ENCODE assay signal across 16 mouse cellular contexts in the genomic region with DNA sequence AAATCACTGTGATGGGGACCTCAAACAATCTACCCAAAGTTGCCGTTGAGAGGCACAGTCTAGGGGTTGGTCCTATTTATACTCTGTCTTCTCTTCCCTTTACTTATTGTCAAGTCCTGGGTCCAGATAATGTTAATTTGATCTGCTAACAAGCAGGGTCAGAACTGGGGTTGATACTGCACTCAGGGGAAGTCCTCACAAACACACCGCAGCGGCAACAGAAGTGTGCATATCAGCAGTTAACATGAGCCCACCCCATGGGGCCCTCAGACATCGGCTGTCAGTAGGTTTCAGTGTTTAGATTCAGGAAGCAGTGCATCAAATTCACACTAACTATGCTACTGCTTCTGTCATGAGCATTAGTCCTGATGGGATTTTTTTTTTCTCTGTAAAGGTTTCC.
DNase-seq lines count a peak whose midpoint lies in the region; ATAC-seq and TF ChIP-seq lines count a peak whose summit lies in the region.
"Had no signal": no experiment of that assay in that cellular context is flagged by ENCODE, and none has a peak within 500 bp of the region (broad histone marks: within the 10 kb centered on the region; RNA-seq: fewer than 3 reads in every experiment).

No protein-coding gene starts in this region.

- TF ChIP-seq EP300 in liver, postnatal 0 days (IDR thresholded peaks at IDR 0.05; ENCODE audit: low read depth): no peak
- TF ChIP-seq EP300 in stomach, postnatal 0 days (optimal IDR thresholded peaks at IDR 0.05): no peak

- peak; percentile 47 for DNase-seq in liver
- DNase-seq in liver, postnatal 0 days: no peak
- DNase-seq in liver, embryonic 11.5 days (ENCODE audit: low spot score): no peak
- no peak for DNase-seq in stomach, postnatal 0 days (ENCODE audit: low spot score)
- no peak for DNase-seq in retina, postnatal 1 day
- no peak for DNase-seq in cerebellum, adult 11 months
- DNase-seq: adrenal gland, postnatal 25 days; cerebellum, adult 2 months; cerebellum, postnatal 10 days; gastrocnemius, postnatal 10 days; heart, adult 2 months had no signal

- WGBS in liver, postnatal 0 days (ENCODE audit: insufficient replicate concordance): 34% methylated on average over 4 of the region's 4 CpGs
- 29% methylated on average over 4 of the region's 4 CpGs for WGBS in liver, embryonic 11.5 days
- WGBS in liver, embryonic 15.5 days (ENCODE audit: insufficient replicate concordance): 14% methylated on average over 4 of the region's 4 CpGs
- 50% methylated on average over 4 of the region's 4 CpGs for WGBS in stomach, postnatal 0 days

- no peak for TF ChIP-seq CTCF in liver, postnatal 0 days (IDR thresholded peaks at IDR 0.05; ENCODE audit: low read depth)
- TF ChIP-seq CTCF in stomach, postnatal 0 days (IDR thresholded peaks at IDR 0.05; ENCODE audit: low read depth): no peak

- no peak for ATAC-seq in liver, postnatal 0 days
- ATAC-seq in liver, embryonic 11.5 days (replicated peaks; ENCODE audit: low FRiP score): peak; percentile 90
- peak; percentile 49; the same call in 1 of the 2 replicates for ATAC-seq in liver, embryonic 15.5 days (ENCODE audit: insufficient read depth)
- ATAC-seq in stomach, postnatal 0 days (ENCODE audit: low FRiP score, low TSS enrichment): no peak
- ATAC-seq: forebrain, embryonic 15.5 days had no signal

- no peak overlapping the region for H3K9ac ChIP-seq in liver, postnatal 0 days (replicated peaks)
- H3K9ac ChIP-seq in liver, embryonic 11.5 days (ENCODE audit: low read depth, low read length): no peak overlapping the region
- no peak overlapping the region for H3K9ac ChIP-seq in liver, embryonic 15.5 days
- H3K9ac ChIP-seq in stomach, postnatal 0 days (ENCODE audit: low read length): no peak overlapping the region
- H3K9ac ChIP-seq: embryonic facial prominence, embryonic 12.5 days; forebrain, embryonic 15.5 days; heart, embryonic 12.5 days; hindbrain, embryonic 15.5 days had no signal

- no peak overlapping the region for H3K27ac ChIP-seq in liver, postnatal 0 days (ENCODE audit: low read depth)
- no peak overlapping the region for H3K27ac ChIP-seq in liver, embryonic 11.5 days (ENCODE audit: low read depth, low read length)
- no peak overlapping the region for H3K27ac ChIP-seq in liver, embryonic 15.5 days (replicated peaks)
- H3K27ac ChIP-seq in stomach, postnatal 0 days (replicated peaks): no peak overlapping the region
- H3K27ac ChIP-seq: embryonic facial prominence, embryonic 12.5 days; forebrain, embryonic 15.5 days; heart, adult 2 months; hindbrain, embryonic 15.5 days had no signal

- H3K27me3 ChIP-seq in liver, postnatal 0 days (ENCODE audit: insufficient read depth, low read length): 0 out of 2 replicates have a peak, but pooled peaks cover 9% of the 10 kb centered on the region
- H3K27me3 ChIP-seq in liver, embryonic 11.5 days (replicated peaks; ENCODE audit: control insufficient read depth, insufficient read depth, low read length): no peaks in the 10 kb centered on the region
- H3K27me3 ChIP-seq in liver, embryonic 15.5 days: no peaks in the 10 kb centered on the region
- H3K27me3 ChIP-seq in stomach, postnatal 0 days (ENCODE audit: control insufficient read depth, insufficient read depth, low read length): no peaks in the 10 kb centered on the region
- H3K27me3 ChIP-seq: embryonic facial prominence, embryonic 12.5 days; forebrain, embryonic 15.5 days; heart, embryonic 12.5 days; hindbrain, embryonic 15.5 days had no signal

- H3K4me3 ChIP-seq in liver, postnatal 0 days (ENCODE audit: low read depth, low read length): no peak overlapping the region
- no peak overlapping the region for H3K4me3 ChIP-seq in liver, embryonic 11.5 days (ENCODE audit: low read depth, low read length)
- H3K4me3 ChIP-seq in liver, embryonic 15.5 days (replicated peaks): no peak overlapping the region
- no peak overlapping the region for H3K4me3 ChIP-seq in stomach, postnatal 0 days (ENCODE audit: low read depth, low read length)
- H3K4me3 ChIP-seq: embryonic facial prominence, embryonic 12.5 days; forebrain, embryonic 15.5 days; heart, adult 2 months; heart, embryonic 12.5 days; hindbrain, embryonic 15.5 days had no signal

- H3K4me2 ChIP-seq in liver, postnatal 0 days (ENCODE audit: low read depth, low read length): no peak overlapping the region
- peak overlapping the region; percentile 44 for H3K4me2 ChIP-seq in liver, embryonic 11.5 days
- no peak overlapping the region; the same call in 1 of the 2 replicates for H3K4me2 ChIP-seq in liver, embryonic 15.5 days
- no peak overlapping the region for H3K4me2 ChIP-seq in stomach, postnatal 0 days (replicated peaks; ENCODE audit: low read depth)
- H3K4me2 ChIP-seq: embryonic facial prominence, embryonic 12.5 days; forebrain, embryonic 15.5 days; heart, embryonic 12.5 days; hindbrain, embryonic 15.5 days had no signal

- no peaks in the 10 kb centered on the region for H3K9me3 ChIP-seq in liver, postnatal 0 days (ENCODE audit: low read length)
- H3K9me3 ChIP-seq in liver, embryonic 11.5 days (ENCODE audit: control insufficient read depth, low read length): no peaks in the 10 kb centered on the region
- H3K9me3 ChIP-seq in liver, embryonic 15.5 days (replicated peaks): no peaks in the 10 kb centered on the region
- H3K9me3 ChIP-seq in stomach, postnatal 0 days (ENCODE audit: control insufficient read depth, low read length): no peaks in the 10 kb centered on the region
- H3K9me3 ChIP-seq: embryonic facial prominence, embryonic 12.5 days; forebrain, embryonic 15.5 days; heart, embryonic 12.5 days; hindbrain, embryonic 15.5 days had no signal

- 0 out of 2 replicates have a peak, but pooled peaks cover 2% of the 10 kb centered on the region for H3K4me1 ChIP-seq in liver, postnatal 0 days (ENCODE audit: insufficient read depth)
- H3K4me1 ChIP-seq in liver, embryonic 11.5 days (replicated peaks; ENCODE audit: control insufficient read depth, insufficient read depth, low read length): peaks cover 33% of the 10 kb centered on the region
- H3K4me1 ChIP-seq in liver, embryonic 15.5 days (replicated peaks): peaks cover 20% of the 10 kb centered on the region
- no peaks in the 10 kb centered on the region for H3K4me1 ChIP-seq in stomach, postnatal 0 days (replicated peaks; ENCODE audit: control insufficient read depth, insufficient read depth)

- no peaks in the 10 kb centered on the region for H3K36me3 ChIP-seq in liver, postnatal 0 days (replicated peaks; ENCODE audit: insufficient read depth, low read length)
- no peaks in the 10 kb centered on the region; the same call in 1 of the 2 replicates for H3K36me3 ChIP-seq in liver, embryonic 11.5 days (ENCODE audit: control insufficient read depth, insufficient read depth, low read length)
- H3K36me3 ChIP-seq in liver, embryonic 15.5 days (replicated peaks): no peaks in the 10 kb centered on the region
- no peaks in the 10 kb centered on the region for H3K36me3 ChIP-seq in stomach, postnatal 0 days (ENCODE audit: control insufficient read depth, insufficient read depth, low read length)
- H3K36me3 ChIP-seq: forebrain, embryonic 15.5 days; hindbrain, embryonic 15.5 days had no signal

Comparison
In these comparisons a context has a peak if more than half of its experiments do, and no peak if none do; other contexts are left out.
1. ATAC-seq: peak in liver, embryonic 11.5 days (single experiment) and liver, embryonic 15.5 days (single experiment); none in liver, postnatal 0 days (single experiment) and stomach, postnatal 0 days (single experiment).